Mouse (Mus musculus) B cell, adult 2 months (primary cell): Measurements from ENCODE around the gene Zfp606.

Experiments used
- DNase-seq, 2 experiments: peaks; one replicate each; pipeline ENCODE4 v3.0.0; 2022

Gene Zfp606

DNA sequence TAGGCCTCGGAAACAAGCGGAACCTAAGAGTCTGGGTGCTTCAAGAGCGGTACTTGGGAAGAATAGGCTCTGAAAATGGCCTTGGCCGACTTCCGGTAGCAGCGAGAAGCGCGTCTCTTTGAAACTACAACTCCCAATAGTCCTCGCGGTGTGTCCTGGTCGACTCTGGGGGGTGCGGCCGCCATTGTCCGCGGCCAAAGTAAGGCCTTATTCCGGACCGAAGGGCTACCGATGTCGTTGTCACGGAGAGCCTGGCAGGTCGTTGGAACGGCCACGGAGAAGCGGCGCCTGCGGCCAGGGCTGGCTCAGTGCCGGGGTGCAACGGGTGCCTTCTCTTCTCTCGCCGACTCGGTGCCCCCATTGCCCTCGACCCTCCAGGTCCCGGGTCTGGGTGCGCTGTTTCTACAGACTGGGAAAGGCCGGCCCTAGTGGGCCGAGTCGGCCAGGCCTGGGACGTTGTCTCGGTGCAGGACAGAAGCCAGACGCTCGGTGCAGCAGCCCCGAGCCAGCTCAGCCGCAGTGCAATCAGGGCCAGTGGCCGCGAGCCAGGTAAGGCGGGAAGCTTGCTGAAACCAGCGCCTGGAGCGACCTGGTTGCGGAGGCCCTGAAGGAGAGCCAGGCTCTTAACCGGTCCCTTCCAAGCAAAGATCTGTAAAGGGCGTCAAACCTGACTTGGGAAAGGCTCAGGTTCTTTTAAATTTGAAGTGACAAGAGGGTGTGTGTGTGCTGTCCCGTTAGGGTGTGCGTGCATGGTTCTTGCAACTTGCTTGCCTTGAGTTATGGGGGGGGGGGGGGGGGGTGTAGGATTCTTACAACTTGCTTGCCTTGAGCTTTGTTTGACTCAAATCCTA, at the start of gene Zfp606:
Zfp606 (plus strand) TSS at position 136 of the 851 bp plus-strand sequence.
- peak; percentile 78 to 80 for DNase-seq

GRCm38 (mm10) chr7:12479009-12479346, 885 bp downstream of the Zfp606 start:
- DNase-seq, result no peak

DNA sequence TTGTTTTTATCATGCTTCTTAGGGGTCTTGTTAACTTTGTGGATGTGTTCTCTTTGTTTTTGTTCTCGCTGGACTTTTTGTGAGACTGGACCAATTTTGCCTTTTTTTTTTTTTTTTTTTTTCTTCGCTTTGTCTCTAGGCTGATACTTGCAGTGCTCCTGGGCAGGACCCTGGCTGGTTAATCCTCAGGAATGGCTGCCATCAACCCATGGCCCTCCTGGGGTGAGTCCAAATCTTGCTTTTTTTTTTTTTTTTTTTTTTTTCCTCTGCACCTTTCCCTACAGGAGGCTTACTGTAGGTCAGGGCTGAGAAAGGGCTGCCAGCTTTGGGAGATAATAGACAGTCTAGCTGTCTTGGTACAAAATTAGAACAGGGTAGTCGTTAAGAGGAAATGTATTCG, 1.4 kb downstream of the Zfp606 start:
- DNase-seq, result no peak

- DNase-seq, result no peak
These were observed 5.7 kb downstream of the Zfp606 start for GRCm38 (mm10) chr7:12483771-12484170.

- DNase-seq, result no peak
These were observed 7.9 kb downstream of the Zfp606 start for GRCm38 (mm10) chr7:12485956-12486355.

- DNase-seq, result no peak
These were observed 8.6 kb downstream of the Zfp606 start for GRCm38 (mm10) chr7:12486691-12487090.

DNA sequence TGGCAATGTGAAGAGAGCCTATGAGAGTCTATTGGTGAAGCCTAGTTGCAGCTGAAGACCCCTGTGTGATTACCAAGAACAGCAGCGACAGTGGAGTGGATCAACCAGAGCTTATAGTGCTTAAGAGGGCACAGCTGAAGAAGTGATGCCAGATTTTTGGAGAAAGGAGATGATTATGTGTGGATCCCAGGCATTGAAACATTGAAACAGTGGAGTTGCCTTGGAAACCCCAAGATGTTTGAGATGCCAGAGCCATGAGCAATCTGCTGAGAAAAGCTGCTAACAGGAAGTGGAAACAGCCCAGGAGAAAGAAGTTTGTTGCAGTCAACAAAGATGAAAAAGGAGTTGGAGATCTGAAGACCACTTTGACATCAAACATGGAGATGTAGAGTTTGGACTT, 32.8 kb downstream of the Zfp606 start:
- no peak for DNase-seq

DNA sequence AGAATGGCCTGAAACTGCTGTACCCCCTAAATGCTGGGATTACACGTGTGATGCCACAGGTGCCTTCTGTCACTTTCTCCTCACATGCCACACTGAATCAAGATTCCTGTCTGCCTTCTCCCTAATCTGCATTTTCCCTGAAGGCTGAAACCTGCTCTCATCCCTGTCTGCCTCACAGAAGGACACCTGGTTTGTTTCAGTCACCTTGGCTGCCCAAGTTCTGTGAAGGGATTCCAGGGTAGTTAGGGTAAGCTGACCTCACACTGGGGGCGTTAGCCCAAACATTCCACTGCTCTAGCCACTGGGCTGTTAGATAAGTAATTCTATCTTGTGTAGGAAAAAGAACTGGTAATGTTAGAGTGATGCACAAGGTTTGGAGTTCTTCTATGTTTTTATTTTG, 34.1 kb downstream of the Zfp606 start, which contains the start of gene 2900092C05Rik:
2900092C05Rik (plus strand) TSS at position 301 of the 400 bp plus-strand sequence.
- DNase-seq, result no peak
